Mouse (Mus musculus) c-Kit-positive CD71-negative TER-119-negative erythroid progenitor cells, embryonic 14.5 days (primary cell): ENCODE measurements around the gene Hspa1a.
"Not testable (repeated sequence)": the region's sequence is repeated elsewhere in the genome, so short reads cannot be mapped to it uniquely, and the experiment has no call there.

Experiments used
- DNase-seq: peaks from one replicate; pipeline ENCODE4 v3.0.0-alpha.2; 2013; ENCODE audit warnings: low read depth

The Hspa1a gene

DNA sequence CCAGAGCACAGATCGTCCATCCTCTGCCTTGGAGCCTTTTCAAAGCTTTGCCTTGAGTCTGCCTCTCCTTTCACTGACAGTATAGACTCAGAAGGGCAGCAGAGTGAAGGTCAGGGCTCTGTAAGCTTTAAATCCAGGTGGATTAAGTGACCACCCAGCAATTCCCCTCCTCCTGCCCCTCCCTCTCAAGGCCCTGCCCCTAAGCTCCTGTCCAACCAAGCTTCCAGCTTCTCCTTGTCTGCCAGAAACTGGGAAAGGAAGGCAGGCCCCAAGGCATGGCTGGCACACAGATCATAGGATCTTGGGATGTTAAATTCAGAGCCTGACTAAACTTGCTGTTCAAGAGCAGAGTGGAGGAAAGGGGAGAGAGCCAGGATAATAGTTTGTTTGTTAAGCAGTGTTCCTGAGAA, 7.3 kb downstream of the Hspa1a start:
- DNase-seq, result no peak

DNA sequence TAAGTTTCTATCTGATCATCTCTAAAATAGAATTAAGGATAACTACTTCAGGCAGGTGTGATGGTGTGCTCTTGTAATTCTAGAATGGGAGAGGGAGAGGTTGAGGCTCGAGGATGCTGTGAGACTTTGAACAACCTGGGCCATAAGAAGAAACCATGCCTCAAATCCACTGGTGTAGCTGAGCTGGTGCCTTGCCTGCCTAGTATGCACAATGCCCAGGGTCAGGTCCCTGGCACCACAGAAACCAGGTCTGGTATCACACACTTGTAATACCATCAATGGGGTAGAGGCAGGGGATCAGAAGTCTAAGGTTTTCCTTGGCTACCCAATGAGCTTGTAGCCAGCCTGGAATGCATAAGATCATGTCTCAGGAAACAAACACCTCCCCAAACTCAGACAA, 9.1 kb downstream of the Hspa1a start:
- DNase-seq, result no peak

- DNase-seq, result no peak
These were observed 9.8 kb downstream of the Hspa1a start for GRCm38 (mm10) chr17:34962125-34962524.

DNA sequence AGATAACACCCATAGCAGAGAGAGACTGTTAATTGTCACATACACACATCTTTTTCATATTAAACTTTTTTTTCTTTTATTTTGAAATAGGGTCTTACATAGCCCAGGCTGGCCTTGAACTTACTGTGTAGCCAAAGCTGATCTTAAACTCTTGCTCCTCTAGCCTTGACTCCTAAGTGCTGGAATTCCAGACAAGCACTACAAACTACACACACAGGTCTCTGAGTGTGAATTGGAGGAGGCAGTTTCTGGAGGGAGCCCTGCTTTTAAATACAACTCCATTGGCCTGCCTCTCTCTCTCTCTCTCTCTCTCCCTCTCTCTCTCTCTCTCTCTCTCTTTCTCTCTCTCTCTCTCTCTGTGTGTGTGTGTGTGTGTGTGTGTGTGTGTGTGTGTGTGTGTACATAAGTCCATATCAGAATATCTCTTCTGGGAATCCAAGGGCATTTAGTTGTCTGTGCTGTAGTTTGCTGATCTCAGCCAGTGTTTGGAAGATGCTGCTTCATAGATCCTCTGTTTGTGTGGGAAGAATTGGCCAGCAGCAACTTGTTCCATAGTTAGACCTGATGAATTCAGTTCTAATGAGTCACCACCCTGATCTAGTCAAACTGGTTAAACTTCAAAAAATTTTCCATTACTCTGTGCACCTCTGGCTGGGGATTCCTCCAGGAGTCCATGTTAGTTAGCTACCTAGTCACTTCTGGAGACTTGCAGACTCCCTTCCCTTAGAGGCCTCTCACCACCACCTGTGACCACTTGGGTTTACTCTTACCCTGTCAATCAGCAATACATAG, 11.1 kb downstream of the Hspa1a start:
- DNase-seq, result no peak

DNA sequence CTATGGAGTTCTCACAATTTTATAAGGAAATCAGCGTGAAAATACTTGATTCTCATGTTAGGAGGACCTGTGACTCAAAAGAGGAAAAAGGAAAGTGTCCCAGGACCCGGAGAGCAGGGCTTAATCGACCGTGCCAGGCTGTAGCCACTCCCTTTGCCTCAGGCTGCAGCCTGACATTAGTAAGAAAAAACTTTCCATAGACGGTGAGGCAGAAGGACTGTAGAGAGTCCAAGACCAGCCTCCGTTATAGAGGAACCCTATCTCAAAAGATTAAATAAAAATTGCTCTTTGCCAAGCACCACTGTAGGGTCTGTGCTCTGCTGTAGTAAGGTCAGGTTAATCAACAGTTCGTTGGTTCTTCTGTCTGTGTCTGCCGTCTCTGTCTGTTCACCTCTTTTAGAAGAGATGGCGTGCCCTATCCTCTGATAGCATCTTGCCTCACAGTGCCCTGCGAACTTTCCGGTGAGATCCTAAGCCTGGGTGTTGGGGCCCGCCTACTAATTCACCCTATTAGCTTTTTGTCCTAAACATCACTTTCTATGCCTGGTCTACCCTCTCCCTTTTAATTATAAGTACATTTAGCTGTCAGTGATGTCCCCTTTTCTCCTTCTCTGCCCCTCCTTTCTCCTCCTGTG, 12.0 kb downstream of the Hspa1a start:
- no peak for DNase-seq

DNA sequence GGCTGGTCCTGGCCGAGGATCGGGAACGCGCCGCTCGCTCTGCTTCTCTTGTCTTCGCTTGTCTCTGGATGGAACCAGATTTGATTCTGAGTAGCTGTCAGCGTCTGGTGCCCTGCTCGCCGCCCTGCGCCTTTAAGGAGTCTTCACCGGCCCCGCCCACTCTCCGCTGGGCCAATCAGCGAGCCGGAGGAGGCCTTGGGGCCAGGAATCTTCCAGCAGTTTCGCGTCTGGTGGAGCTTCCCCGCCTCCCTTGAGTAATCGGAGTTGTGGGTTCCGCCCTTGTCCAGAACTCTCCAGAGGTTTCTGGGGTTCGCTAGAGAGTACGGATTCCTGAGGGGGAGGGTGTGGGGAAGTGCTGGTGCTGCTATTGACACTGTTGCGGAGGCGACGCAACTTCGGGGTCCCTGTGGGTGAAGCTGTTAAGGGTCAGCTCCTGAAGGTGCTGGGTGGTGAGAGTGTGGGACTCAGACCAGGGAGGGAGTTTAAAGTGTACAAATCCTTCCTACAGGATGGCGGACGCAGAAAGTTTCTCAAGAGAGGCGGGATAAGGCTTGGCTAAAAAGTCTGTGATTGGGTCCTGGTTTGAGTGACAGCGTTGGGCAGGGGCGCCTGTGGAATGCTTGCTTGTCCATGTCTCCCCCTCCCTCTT, 12.7 kb downstream of the Hspa1a start, which contains the start of gene Hspa1b:
Hspa1b (minus strand) TSS at position 109 of the 649 bp plus-strand sequence.
- DNase-seq, result not testable (repeated sequence)

DNA sequence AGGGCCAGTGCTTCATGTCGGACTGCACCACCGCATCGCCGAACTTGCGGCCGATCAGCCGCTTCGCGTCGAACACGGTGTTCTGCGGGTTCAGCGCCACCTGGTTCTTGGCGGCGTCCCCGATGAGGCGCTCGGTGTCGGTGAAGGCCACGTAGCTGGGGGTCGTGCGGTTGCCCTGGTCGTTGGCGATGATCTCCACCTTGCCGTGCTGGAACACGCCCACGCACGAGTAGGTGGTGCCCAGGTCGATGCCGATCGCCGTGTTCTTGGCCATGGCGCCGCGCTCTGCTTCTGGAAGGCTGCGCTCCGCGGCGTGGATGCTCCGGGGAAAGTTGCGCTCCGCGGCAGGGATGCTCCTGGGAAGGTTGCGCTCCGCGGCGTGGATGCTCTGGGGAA, 13.2 kb downstream of the Hspa1a start:
- not testable (repeated sequence) for DNase-seq

GRCm38 (mm10) chr17:34957966-34958365, 14.0 kb downstream of the Hspa1a start:
- not testable (repeated sequence) for DNase-seq

- not testable (repeated sequence) for DNase-seq
These were observed 14.7 kb downstream of the Hspa1a start for GRCm38 (mm10) chr17:34957291-34957690.

DNA sequence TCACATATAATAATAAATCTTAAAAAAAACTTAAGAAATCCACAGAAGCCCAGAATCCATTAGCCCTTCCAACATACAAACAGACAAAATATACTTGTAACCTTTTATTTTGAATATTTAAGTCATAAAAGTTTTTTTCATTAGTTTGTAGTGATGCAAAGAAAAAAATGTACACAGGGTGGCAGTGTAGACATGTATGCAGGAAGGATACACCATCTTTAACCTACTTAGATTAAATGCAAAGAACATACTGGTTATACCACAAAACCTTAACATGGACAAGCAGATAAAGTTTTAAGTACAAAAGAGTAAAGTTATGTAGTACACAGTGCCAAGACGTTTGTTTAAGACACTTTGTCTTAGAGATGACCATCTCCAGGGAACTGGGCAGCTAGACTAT, 15.6 kb downstream of the Hspa1a start:
- no peak for DNase-seq

GRCm38 (mm10) chr17:34955884-34956283, 16.1 kb downstream of the Hspa1a start:
- DNase-seq, result no peak

DNA sequence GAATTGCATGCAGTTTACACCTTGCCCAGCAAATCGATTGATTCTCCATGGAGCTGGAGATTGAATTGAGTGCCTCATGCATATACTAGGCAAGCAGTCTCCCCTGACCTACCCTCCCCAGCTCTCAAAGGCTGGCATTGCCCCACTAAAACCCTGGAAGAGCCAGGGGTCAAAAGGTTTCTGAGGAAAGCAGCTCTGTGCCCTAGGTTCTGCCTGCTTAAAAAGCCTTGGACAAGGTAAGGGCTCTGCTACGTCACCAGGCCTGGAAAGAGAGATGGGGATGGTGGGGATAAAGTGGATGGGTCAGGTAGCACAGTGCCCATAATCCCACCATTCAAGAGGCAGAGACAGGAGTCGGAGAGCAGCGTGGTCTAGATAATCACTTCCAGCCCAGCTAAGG, 17.1 kb downstream of the Hspa1a start:
- DNase-seq, result no peak

DNA sequence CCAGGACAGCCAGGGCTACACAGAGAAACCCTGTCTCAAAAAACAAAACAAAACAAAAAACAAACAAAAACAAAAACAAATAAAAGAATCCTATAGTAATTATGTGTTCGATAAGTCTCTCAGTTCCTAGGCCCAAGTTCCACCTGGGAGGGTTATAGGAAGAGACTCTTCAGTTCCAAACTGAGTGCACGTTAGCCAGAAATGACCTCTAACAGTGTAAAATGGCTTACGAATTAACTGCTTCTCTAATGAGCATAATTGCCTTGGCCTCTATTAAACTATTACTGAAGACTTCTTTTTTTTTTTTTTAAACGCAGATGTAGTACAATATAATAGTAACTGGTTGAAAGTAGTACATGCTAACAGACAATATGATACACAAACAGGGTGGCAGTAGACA, 18.1 kb downstream of the Hspa1a start:
- no peak for DNase-seq

GRCm38 (mm10) chr17:34953258-34953657, 18.7 kb downstream of the Hspa1a start:
- no peak for DNase-seq

DNA sequence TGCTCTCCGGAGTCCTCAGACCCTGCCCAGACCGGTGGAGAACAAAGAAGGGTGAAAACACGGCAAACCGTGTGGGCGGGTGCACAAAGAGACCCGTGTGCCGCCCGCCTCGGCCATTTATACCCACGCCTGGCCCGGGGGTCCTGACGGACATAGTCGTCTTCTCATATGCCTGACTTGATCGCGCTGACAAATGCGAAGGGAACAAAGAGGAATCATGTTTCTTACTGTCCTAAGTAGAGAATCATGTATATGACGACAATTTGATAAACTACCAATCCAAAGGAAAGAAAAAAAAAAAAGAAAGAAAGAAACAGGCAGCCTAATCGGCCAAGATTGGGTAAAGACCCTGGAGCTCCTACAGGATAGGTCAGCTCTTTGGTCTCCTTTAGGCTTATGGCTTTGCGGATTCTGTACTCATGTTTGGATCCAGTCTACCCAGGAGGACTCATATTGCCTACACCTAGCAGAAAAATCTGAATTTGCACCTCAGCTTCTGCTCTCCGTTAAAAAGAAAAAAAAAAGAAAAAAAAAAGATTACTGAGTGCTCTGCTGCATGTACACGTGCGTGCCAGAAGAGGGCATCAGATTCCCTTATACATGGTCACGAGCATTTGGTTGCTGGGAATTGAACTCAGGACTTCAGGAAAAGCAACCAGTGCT, 19.4 kb downstream of the Hspa1a start:
- DNase-seq, result peak; percentile 69

GRCm38 (mm10) chr17:34951636-34952377, 20.1 kb downstream of the Hspa1a start:
- no peak for DNase-seq

GRCm38 (mm10) chr17:34950514-34951455, 21.2 kb downstream of the Hspa1a start:
- DNase-seq, result no peak

- DNase-seq, result no peak
These were observed 22.4 kb downstream of the Hspa1a start for GRCm38 (mm10) chr17:34949553-34949969.

- not testable (repeated sequence) for DNase-seq
These were observed 23.0 kb downstream of the Hspa1a start for GRCm38 (mm10) chr17:34948721-34949552.

DNA sequence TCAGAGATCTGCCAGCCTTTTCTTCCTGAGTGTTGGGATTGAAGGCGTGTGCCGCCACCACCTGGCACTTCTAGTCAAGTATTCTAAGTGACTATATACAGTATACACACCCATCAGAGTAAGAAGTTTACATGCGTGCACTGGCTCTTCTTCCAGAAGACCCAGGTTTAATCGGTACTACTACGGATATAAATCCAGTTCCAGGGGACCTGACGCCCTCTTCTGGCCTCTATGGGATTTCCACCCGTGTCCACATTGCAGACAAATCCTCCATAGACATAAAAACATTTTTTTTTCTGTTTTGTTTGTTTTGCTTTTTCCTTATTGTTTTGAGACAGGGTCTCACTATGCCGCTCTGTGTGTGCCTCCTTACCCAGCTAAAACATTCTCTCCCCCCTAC, 24.4 kb downstream of the Hspa1a start:
- DNase-seq, result no peak
